In genomic region chr4:133050196-133050836, GRCm38 (mm10) we compare ENCODE assay signal across 11 mouse cellular contexts. TPM values are rescaled to one million over a fixed set of nuclear protein-coding genes. Genes with fewer than 3 reads are reported as not detected.
DNase-seq lines count a peak whose midpoint lies in the region; ATAC-seq and TF ChIP-seq lines count a peak whose summit lies in the region.
"Had no signal": no experiment of that assay in that cellular context is flagged by ENCODE, and none has a peak within 500 bp of the region (broad histone marks: within the 10 kb centered on the region; RNA-seq: fewer than 3 reads in every experiment).

No protein-coding gene starts in this region.

- H3K9me3 ChIP-seq in kidney, embryonic 15.5 days (replicated peaks): no peaks in the 10 kb centered on the region
- H3K9me3 ChIP-seq in stomach, postnatal 0 days (ENCODE audit: control insufficient read depth, low read length): no peaks in the 10 kb centered on the region

- H3K27ac ChIP-seq in kidney, embryonic 15.5 days: peak overlapping the region; percentile 69
- H3K27ac ChIP-seq in stomach, postnatal 0 days (replicated peaks): peak overlapping the region; percentile 49
- H3K27ac ChIP-seq: liver, embryonic 14.5 days had no signal

- WGBS in kidney, embryonic 15.5 days: 62% methylated on average over 9 of the region's 9 CpGs
- 61% methylated on average over 9 of the region's 9 CpGs for WGBS in stomach, postnatal 0 days

- no peak for TF ChIP-seq CTCF in stomach, postnatal 0 days (IDR thresholded peaks at IDR 0.05; ENCODE audit: low read depth)

- peaks cover 7% of the 10 kb centered on the region for H3K36me3 ChIP-seq in kidney, embryonic 15.5 days
- 0 out of 2 replicates have a peak, but pooled peaks cover 2% of the 10 kb centered on the region for H3K36me3 ChIP-seq in stomach, postnatal 0 days (ENCODE audit: control insufficient read depth, insufficient read depth, low read length)

- H3K4me1 ChIP-seq in kidney, embryonic 15.5 days: peaks cover 99% of the 10 kb centered on the region
- peaks cover 33% of the 10 kb centered on the region for H3K4me1 ChIP-seq in stomach, postnatal 0 days (replicated peaks; ENCODE audit: control insufficient read depth, insufficient read depth)

- no peak for ATAC-seq in kidney, embryonic 15.5 days (replicated peaks; ENCODE audit: low FRiP score)
- peak; percentile 54 for ATAC-seq in stomach, postnatal 0 days (ENCODE audit: low FRiP score, low TSS enrichment)
- ATAC-seq in inflammation-experienced regulatory T-cells, adult 6 months: no peak
- ATAC-seq: midbrain, embryonic 16.5 days had no signal

- no peak for TF ChIP-seq EP300 in stomach, postnatal 0 days (optimal IDR thresholded peaks at IDR 0.05)

- peak overlapping the region; percentile 0; the same call in 1 of the 2 replicates for H3K9ac ChIP-seq in kidney, embryonic 15.5 days
- no peak overlapping the region for H3K9ac ChIP-seq in stomach, postnatal 0 days (ENCODE audit: low read length)
- H3K9ac ChIP-seq: liver, embryonic 14.5 days had no signal

- no peaks in the 10 kb centered on the region for H3K27me3 ChIP-seq in kidney, embryonic 15.5 days
- H3K27me3 ChIP-seq in stomach, postnatal 0 days (ENCODE audit: control insufficient read depth, insufficient read depth, low read length): no peaks in the 10 kb centered on the region

- peak; percentile 66 for DNase-seq in adrenal gland, postnatal 14 days
- DNase-seq in adrenal gland, postnatal 25 days: no peak
- DNase-seq in thymus, postnatal 14 days: peak; percentile 19
- no peak for DNase-seq in thymus, adult 18-20 months
- peak; percentile 62 for DNase-seq in stomach, postnatal 0 days (ENCODE audit: low spot score)
- no peak for DNase-seq in left cerebral cortex, adult 9 months (ENCODE audit: low spot score in 2 of 2)
- DNase-seq: gastrocnemius, postnatal 25 days had no signal

- no peak overlapping the region for H3K4me3 ChIP-seq in kidney, embryonic 15.5 days (replicated peaks)
- no peak overlapping the region for H3K4me3 ChIP-seq in stomach, postnatal 0 days (ENCODE audit: low read depth, low read length)

- no peak overlapping the region for H3K4me2 ChIP-seq in kidney, embryonic 15.5 days
- no peak overlapping the region for H3K4me2 ChIP-seq in stomach, postnatal 0 days (replicated peaks; ENCODE audit: low read depth)

RNA-seq across cellular contexts. Expression of gene Ahdc1, which starts 39.3 kb away (rescaled TPM):
- total RNA-seq in adrenal gland, postnatal 14 days (2021): 65.0 and 71.9 TPM in 2 replicates
- 91.4 and 96.4 TPM in 2 replicates for total RNA-seq in adrenal gland, postnatal 25 days (2021)
- polyA plus RNA-seq in kidney, embryonic 15.5 days (2015; fragmentation: Nextera tagmentation; extraction: Ambion mirVana): 7.4 and 10.1 TPM in 2 replicates
- polyA plus RNA-seq in stomach, postnatal 0 days (2015; fragmentation: Nextera tagmentation; extraction: Ambion mirVana): 2.8 and 3.2 TPM in 2 replicates
- polyA plus RNA-seq in inflammation-experienced regulatory T-cells, adult 6 months (2017; shearing (Covaris generic)): 1 to 10 TPM; 1.6 to 2.4 (median 2.4) TPM

Comparison
In these comparisons a context has a peak if more than half of its experiments do, and no peak if none do; other contexts are left out.
1. DNase-seq: peak in adrenal gland, postnatal 14 days (single experiment), thymus, postnatal 14 days (single experiment) and stomach, postnatal 0 days (single experiment); none in adrenal gland, postnatal 25 days (single experiment), thymus, adult 18-20 months (0 of 2) and left cerebral cortex, adult 9 months (0 of 2).